Mouse (Mus musculus) myocyte (in vitro differentiated cells): ENCODE measurements at regions not wholly inside any gene's neighbourhood (a gene's known extent, or its start where the extent isn't known, plus 50 kb on each side); places are given as distances from the start of the nearest gene placed in this dataset.
A peak's percentile ranks its signal among the peaks of the same experiment; 100 is the strongest.

Source experiments
- H3K27me3 ChIP-seq: one replicate; pipeline ENCODE4 v1.6.1; 2011; ENCODE audit not compliant: control insufficient read depth, insufficient read depth, insufficient read length
- H3K36me3 ChIP-seq: one replicate; pipeline ENCODE4 v1.6.1; 2011; ENCODE audit not compliant: control insufficient read depth, insufficient read depth
- H3K4me2 ChIP-seq: one replicate; pipeline ENCODE4 v1.6.1; 2011; ENCODE audit warnings: low read depth, control low read depth
- H3K4me3 ChIP-seq: one replicate; pipeline ENCODE4 v1.5.1; 2011; ENCODE audit warnings: mild to moderate bottlenecking, control low read depth, moderate library complexity
- H3K79me2 ChIP-seq: one replicate; pipeline ENCODE4 v1.6.1; 2011; ENCODE audit not compliant: control insufficient read depth, insufficient read depth
- H3ac ChIP-seq: one replicate; pipeline ENCODE4 v1.6.1; 2011; ENCODE audit not compliant: control insufficient read depth, insufficient read length
- CEBPB ChIP-seq: IDR thresholded peaks from 2 replicates; pipeline ENCODE4 v1.6.1; 2011; ENCODE audit warnings: mild to moderate bottlenecking, moderate library complexity; ENCODE audit not compliant: poor library complexity, insufficient read depth, severe bottlenecking
- E2F4 ChIP-seq: IDR thresholded peaks from one replicate; pipeline ENCODE4 v1.6.1; 2011; ENCODE audit warnings: mild to moderate bottlenecking, control low read depth, moderate library complexity; ENCODE audit not compliant: insufficient read depth
- MAX ChIP-seq: IDR thresholded peaks from one replicate; pipeline ENCODE4 v1.6.1; 2011; ENCODE audit warnings: low read depth, mild to moderate bottlenecking, control low read depth
- MYOD1 ChIP-seq, 3 experiments: IDR thresholded peaks; one replicate each; pipeline ENCODE4 v1.6.1; 2011; ENCODE audit warnings: control low read depth in 2 of 3, low read depth in 2 of 3, mild to moderate bottlenecking in 2 of 3, moderate library complexity in 1 of 3; ENCODE audit not compliant: insufficient read length in 2 of 3, control insufficient read depth in 1 of 3
- MYOG ChIP-seq, 3 experiments: IDR thresholded peaks; one replicate each; pipeline ENCODE4 v1.6.1; 2011; ENCODE audit warnings: control low read depth in 2 of 3, low read depth in 2 of 3, mild to moderate bottlenecking in 2 of 3; ENCODE audit not compliant: insufficient read length in 2 of 3, control insufficient read depth in 1 of 3, insufficient read depth in 1 of 3
- POLR2A ChIP-seq: IDR thresholded peaks from one replicate; pipeline ENCODE4 v1.6.1; 2011; ENCODE audit warnings: low read depth, mild to moderate bottlenecking, control low read depth, moderate library complexity; ENCODE audit not compliant: insufficient read length
- POLR2AphosphoS2 ChIP-seq: IDR thresholded peaks from one replicate; pipeline ENCODE4 v1.6.1; 2011; ENCODE audit warnings: low read depth, control low read depth; ENCODE audit not compliant: insufficient read length
- REST ChIP-seq: IDR thresholded peaks from one replicate; pipeline ENCODE4 v1.6.1; 2011; ENCODE audit warnings: mild to moderate bottlenecking, control low read depth, moderate library complexity; ENCODE audit not compliant: insufficient read depth, insufficient read length
- SRF ChIP-seq: IDR thresholded peaks from one replicate; pipeline ENCODE4 v1.6.1; 2011; ENCODE audit warnings: low read depth; ENCODE audit not compliant: control insufficient read depth, insufficient read length
- TCF12 ChIP-seq: IDR thresholded peaks from one replicate; pipeline ENCODE4 v1.6.1; 2011; ENCODE audit warnings: mild to moderate bottlenecking, control low read depth; ENCODE audit not compliant: poor library complexity, insufficient read depth, severe bottlenecking
- TCF3 ChIP-seq: IDR thresholded peaks from one replicate; pipeline ENCODE4 v1.6.1; 2011; ENCODE audit warnings: low read depth, control low read depth; ENCODE audit not compliant: insufficient read length
- USF1 ChIP-seq: IDR thresholded peaks from one replicate; pipeline ENCODE4 v1.6.1; 2011; ENCODE audit warnings: low read depth, mild to moderate bottlenecking, control low read depth, moderate library complexity

DNA sequence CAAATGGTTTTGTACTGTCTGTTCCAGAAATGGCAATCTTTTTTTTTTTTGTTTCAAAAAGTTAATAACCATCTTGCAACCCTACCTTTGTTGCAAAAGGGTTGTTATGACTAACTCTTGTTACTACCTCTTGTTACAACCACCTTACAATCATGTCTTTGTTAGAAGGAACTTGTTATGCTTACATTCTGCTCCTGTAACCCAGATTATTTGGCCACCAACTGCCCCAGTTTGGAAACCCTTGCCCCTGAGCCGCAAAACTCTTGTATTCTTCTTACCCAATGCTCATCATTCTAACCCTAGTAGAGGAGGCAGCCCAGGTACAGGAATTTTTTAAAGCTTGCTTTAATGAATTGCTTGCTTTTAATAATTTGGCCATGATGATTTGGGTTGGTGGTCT is 167.4 kb upstream of the Thbs1 start:
- Histone ChIP-seq H3ac (no peak overlapping the region), H3K4me2 (no peak overlapping the region), H3K4me3 (no peak overlapping the region), H3K27me3 (no peaks in the 10 kb centered on the region), H3K36me3 (no peaks in the 10 kb centered on the region), H3K79me2 (no peaks in the 10 kb centered on the region)
- TF ChIP-seq CEBPB (no peak), MYOD1 (IDR thresholded peaks at IDR 0.05; ENCODE audit: control insufficient read depth in 1 of 3, insufficient read length in 2 of 3, low read depth in 2 of 3) (no peak), REST (no peak), USF1 (no peak), SRF (no peak), POLR2A (no peak), TCF12 (no peak)

DNA sequence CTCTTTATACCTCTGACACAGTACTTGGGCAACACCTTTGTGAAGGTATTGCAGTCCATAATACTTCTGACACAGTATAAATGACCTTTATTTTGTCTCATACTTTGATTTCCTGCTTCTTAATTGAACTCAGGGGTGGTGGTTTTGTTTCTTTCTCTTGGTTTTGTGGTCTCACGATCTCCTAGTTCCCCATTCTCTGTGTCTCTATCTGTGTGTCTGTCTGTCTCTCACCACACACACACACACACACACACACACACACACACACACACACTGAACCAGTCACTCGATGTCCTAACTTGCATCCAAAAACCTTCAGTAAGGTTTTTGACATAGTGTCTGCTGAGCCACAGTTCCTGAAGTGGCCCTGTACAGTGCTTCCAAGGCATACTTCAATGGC is 166.7 kb upstream of the Thbs1 start:
- TF ChIP-seq CEBPB (no peak), USF1 (no peak), SRF (no peak), TCF3 (no peak), MYOD1 (IDR thresholded peaks at IDR 0.05; ENCODE audit: control insufficient read depth in 1 of 3, insufficient read length in 2 of 3, low read depth in 2 of 3) (no peak), POLR2AphosphoS2 (no peak)
- Histone ChIP-seq H3ac (no peak overlapping the region), H3K36me3 (no peaks in the 10 kb centered on the region), H3K4me3 (no peak overlapping the region), H3K4me2 (no peak overlapping the region), H3K27me3 (no peaks in the 10 kb centered on the region), H3K79me2 (no peaks in the 10 kb centered on the region)

DNA sequence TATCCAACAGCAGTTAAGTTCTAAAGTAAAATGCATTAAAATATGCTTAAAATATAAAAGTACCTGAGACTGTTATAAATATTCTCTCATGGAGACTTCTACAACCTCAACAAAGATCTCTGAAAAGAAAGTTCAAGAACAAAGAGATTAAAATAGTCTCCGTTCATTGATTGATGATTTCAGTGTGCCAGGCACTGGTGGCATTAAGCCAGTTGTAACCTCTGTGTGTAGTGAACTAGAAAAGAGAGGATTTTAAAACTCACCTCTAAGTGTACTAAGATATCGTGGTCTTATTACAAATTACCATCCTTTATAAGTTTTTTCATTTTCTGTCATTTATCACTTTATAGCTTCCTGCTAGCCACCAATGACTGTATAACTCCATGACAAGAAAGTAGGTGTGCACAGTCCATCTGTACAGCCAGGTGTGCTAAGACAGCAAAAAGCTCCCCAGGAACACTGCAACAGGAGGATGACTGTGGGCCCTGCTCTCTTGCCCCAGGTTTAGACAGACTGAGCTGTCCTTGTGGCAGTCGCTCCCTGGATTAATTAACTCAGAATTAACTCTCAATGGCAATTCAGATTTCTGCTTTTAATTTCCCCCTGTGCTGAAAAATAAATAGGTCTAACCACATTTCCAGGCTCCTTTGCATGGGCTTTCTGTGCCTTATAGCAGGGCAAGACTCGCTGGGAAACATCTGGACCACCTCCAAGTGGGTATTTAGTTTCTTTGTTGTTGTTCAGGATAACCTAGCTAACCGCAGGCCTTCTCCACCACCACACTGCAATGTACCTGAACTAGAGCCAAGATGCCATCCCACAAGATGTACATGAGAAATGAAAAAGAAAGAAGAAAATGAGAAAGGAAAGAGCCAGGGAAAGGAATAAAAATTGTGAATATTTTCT is 161.0 kb upstream of the Thbs1 start:
- TF ChIP-seq E2F4: no peak
- TF ChIP-seq USF1: no peak
- TF ChIP-seq POLR2AphosphoS2: no peak
- TF ChIP-seq CEBPB: no peak
- no peak for TF ChIP-seq MAX
- no peak for TF ChIP-seq MYOG (IDR thresholded peaks at IDR 0.05; ENCODE audit: control insufficient read depth in 1 of 3, insufficient read depth in 1 of 3, insufficient read length in 2 of 3, low read depth in 2 of 3)
- no peak for TF ChIP-seq TCF12
- no peak for TF ChIP-seq REST
- TF ChIP-seq MYOD1 (IDR thresholded peaks at IDR 0.05; ENCODE audit: control insufficient read depth in 1 of 3, insufficient read length in 2 of 3, low read depth in 2 of 3): no peak
- no peak for TF ChIP-seq SRF
- no peak for TF ChIP-seq POLR2A
- no peak for TF ChIP-seq TCF3
- Histone ChIP-seq H3K4me3 (no peak overlapping the region), H3K4me2 (peak overlapping the region; percentile 71), H3K27me3 (no peaks in the 10 kb centered on the region), H3K36me3 (no peaks in the 10 kb centered on the region), H3ac (no peak overlapping the region), H3K79me2 (no peaks in the 10 kb centered on the region)

DNA sequence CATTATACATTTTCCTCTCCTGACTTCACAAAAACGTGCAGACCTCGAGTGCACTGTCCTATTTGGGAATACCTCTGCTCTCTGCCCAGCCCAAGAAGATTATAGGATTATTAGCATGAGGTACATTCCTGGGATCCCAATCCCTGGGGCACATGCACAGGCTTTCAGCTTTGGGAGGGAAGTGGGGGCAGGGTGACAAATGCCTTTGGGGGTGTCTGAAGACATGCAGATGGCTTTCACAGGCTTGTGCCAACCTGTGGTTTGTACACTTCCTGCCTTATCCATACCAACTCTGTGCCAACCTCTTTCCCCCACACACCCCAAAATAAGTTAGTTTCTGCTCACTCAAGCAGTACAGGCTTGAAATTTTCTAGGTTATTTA is 160.3 kb upstream of the Thbs1 start:
- Histone ChIP-seq H3K4me2 (peak overlapping the region; percentile 71), H3ac (no peak overlapping the region), H3K4me3 (no peak overlapping the region), H3K36me3 (no peaks in the 10 kb centered on the region), H3K79me2 (no peaks in the 10 kb centered on the region), H3K27me3 (no peaks in the 10 kb centered on the region)
- TF ChIP-seq MYOG (IDR thresholded peaks at IDR 0.05; ENCODE audit: control insufficient read depth in 1 of 3, insufficient read depth in 1 of 3, insufficient read length in 2 of 3, low read depth in 2 of 3) (peak in 1 of 3 experiments; percentile 73), REST (no peak), TCF12 (peak; percentile 57), MAX (no peak), SRF (no peak), MYOD1 (IDR thresholded peaks at IDR 0.05; ENCODE audit: control insufficient read depth in 1 of 3, insufficient read length in 2 of 3, low read depth in 2 of 3) (peak in 2 of 3 experiments; percentile 28 to 70)

DNA sequence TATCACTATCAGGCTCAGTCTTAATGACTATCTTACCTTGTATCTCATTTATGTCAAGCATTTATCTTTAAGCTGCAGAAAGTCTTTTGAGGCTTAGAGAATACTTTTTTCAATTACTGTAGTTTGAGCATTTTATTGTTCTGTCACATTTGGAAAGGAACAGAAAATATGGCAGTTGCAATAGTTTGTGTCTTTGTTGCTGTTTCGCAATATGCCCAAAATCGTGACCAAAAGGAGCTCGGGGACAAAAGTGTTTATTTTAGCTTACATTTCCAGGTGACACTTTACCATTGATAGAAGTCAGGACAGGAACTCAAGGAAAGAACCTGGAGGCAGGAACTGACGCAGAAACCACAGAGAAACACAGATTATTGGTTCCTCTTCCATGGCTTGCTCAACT is 152.9 kb upstream of the Thbs1 start:
- TF ChIP-seq CEBPB (peak; percentile 81), POLR2AphosphoS2 (no peak), MYOG (IDR thresholded peaks at IDR 0.05; ENCODE audit: control insufficient read depth in 1 of 3, insufficient read depth in 1 of 3, insufficient read length in 2 of 3, low read depth in 2 of 3) (no peak)

More for the DNA sequence above, 152.9 kb upstream of the Thbs1 start:
- Histone ChIP-seq H3K36me3 (no peaks in the 10 kb centered on the region), H3K4me2 (no peak overlapping the region), H3ac (no peak overlapping the region), H3K79me2 (no peaks in the 10 kb centered on the region), H3K27me3 (no peaks in the 10 kb centered on the region), H3K4me3 (no peak overlapping the region)
